Mouse (Mus musculus): ENCODE data around the gene Abhd14b. TPM values are rescaled to one million over a fixed set of nuclear protein-coding genes. Genes with fewer than 3 reads are reported as not detected.

Gene Abhd14b
- total and polyA plus RNA-seq, 3 experiments = 3.4 to 6.5 TPM; not detected in 1

GRCm38 (mm10) chr9:106421033-106421864 lies 26.0 kb upstream of the Abhd14b start:
- 0 out of 4 replicates have a peak overlapping the region, but pooled peaks of 1 of the 2 experiments have one; percentile 6 for H3K4me3 ChIP-seq (ENCODE audit: control insufficient read depth in 1 of 2, insufficient read depth in 1 of 2, low read depth in 2 of 2, low read length in 2 of 2)
- no peaks in the 10 kb centered on the region for H3K79me2 ChIP-seq (ENCODE audit: control insufficient read depth, insufficient read depth, low read length, poor library complexity)
- H3K27ac ChIP-seq (ENCODE audit: control insufficient read depth, low read depth, low read length) = no peak overlapping the region
- peaks cover 0 to 23% of the 10 kb centered on the region in 2 experiments; a peak in 2 of 4 replicates for H3K4me1 ChIP-seq (ENCODE audit: control insufficient read depth in 1 of 2, insufficient read depth in 2 of 2, low read length in 2 of 2)
- H3K36me3 ChIP-seq (ENCODE audit: control insufficient read depth in 1 of 2, insufficient read depth in 2 of 2, low read length in 2 of 2) = peaks cover 0 to 2% of the 10 kb centered on the region in 2 experiments; a peak in 2 of 4 replicates
- H3K9me3 ChIP-seq (replicated peaks; ENCODE audit: insufficient read depth, low read length) = no peaks in the 10 kb centered on the region
- H3K9ac ChIP-seq (ENCODE audit: control insufficient read depth, low read depth, low read length, poor library complexity, severe bottlenecking) = no peak overlapping the region
- TF ChIP-seq GATA1 (IDR thresholded peaks at IDR 0.05; ENCODE audit: low read depth, low read length) = no peak
- no peak for TF ChIP-seq TCF12 (IDR thresholded peaks at IDR 0.05; ENCODE audit: low read depth, low read length)
- H3K27me3 ChIP-seq (ENCODE audit: control insufficient read depth in 1 of 2, insufficient read depth in 2 of 2, low read length in 2 of 2) = no peaks in the 10 kb centered on the region; a peak in 1 of 4 replicates
- no peak for DNase-seq (ENCODE audit: low read depth, low spot score)

DNA sequence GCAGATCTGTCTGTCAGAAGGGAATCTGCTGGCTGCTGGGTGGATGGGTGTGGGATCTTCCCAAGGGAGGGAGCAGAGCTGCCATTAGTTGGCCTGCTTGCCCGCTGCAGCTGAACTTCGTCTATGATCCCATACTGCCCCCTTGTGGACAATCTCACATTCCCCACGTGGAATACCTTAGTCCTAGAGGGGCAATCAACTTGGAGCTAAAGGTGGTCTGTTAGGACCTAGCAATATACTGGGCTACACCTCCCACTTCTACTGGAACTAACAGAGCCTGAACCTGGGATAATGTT lies 25.4 kb upstream of the Abhd14b start:
- Histone ChIP-seq H3K4me3 (ENCODE audit: control insufficient read depth in 1 of 2, insufficient read depth in 1 of 2, low read depth in 2 of 2, low read length in 2 of 2) (0 out of 4 replicates have a peak overlapping the region, but pooled peaks of 1 of the 2 experiments have one; percentile 6), H3K27me3 (ENCODE audit: control insufficient read depth in 1 of 2, insufficient read depth in 2 of 2, low read length in 2 of 2) (no peaks in the 10 kb centered on the region; a peak in 1 of 4 replicates), H3K9me3 (replicated peaks; ENCODE audit: insufficient read depth, low read length) (no peaks in the 10 kb centered on the region), H3K79me2 (ENCODE audit: control insufficient read depth, insufficient read depth, low read length, poor library complexity) (no peaks in the 10 kb centered on the region), H3K4me1 (ENCODE audit: control insufficient read depth in 1 of 2, insufficient read depth in 2 of 2, low read length in 2 of 2) (peaks cover 0 to 23% of the 10 kb centered on the region in 2 experiments; a peak in 2 of 4 replicates), H3K27ac (ENCODE audit: control insufficient read depth, low read depth, low read length) (no peak overlapping the region), H3K36me3 (ENCODE audit: control insufficient read depth in 1 of 2, insufficient read depth in 2 of 2, low read length in 2 of 2) (peaks cover 0 to 2% of the 10 kb centered on the region in 2 experiments; a peak in 2 of 4 replicates), H3K9ac (ENCODE audit: control insufficient read depth, low read depth, low read length, poor library complexity, severe bottlenecking) (no peak overlapping the region)
- peak; percentile 90 for DNase-seq (ENCODE audit: low read depth, low spot score)
- TF ChIP-seq ZKSCAN1 (IDR thresholded peaks at IDR 0.05; ENCODE audit: low read depth, low read length) (no peak), SIN3A (IDR thresholded peaks at IDR 0.05; ENCODE audit: low read length) (peak; percentile 49; the same call in 1 of the 2 replicates), CTCF (IDR thresholded peaks at IDR 0.05 in 2 of 3, conservative IDR thresholded peaks at IDR 0.05 in 1 of 3; ENCODE audit: control insufficient read depth in 1 of 3, insufficient read depth in 1 of 3, low read depth in 2 of 3, low read length in 3 of 3, poor library complexity in 1 of 3, severe bottlenecking in 1 of 3) (peak; percentile 85 to 88 (median 86)), MAX (IDR thresholded peaks at IDR 0.05; ENCODE audit: low read length) (peak; percentile 94), NRF1 (IDR thresholded peaks at IDR 0.05; ENCODE audit: insufficient read depth, low read depth, low read length, poor library complexity, severe bottlenecking) (no peak), NELFE (IDR thresholded peaks at IDR 0.05; ENCODE audit: low read depth, low read length) (no peak), RAD21 (IDR thresholded peaks at IDR 0.05; ENCODE audit: low read depth, low read length) (peak; percentile 91), ETS1 (IDR thresholded peaks at IDR 0.05; ENCODE audit: low read depth, low read length) (no peak), ZMIZ1 (IDR thresholded peaks at IDR 0.05; ENCODE audit: low read depth, low read length) (no peak), MYC (IDR thresholded peaks at IDR 0.05; ENCODE audit: low read depth, low read length) (peak; percentile 97), ZC3H11A (IDR thresholded peaks at IDR 0.05; ENCODE audit: low read depth, low read length) (peak; percentile 83), MXI1 (IDR thresholded peaks at IDR 0.05; ENCODE audit: low read depth, low read length) (peak; percentile 67; the same call in 1 of the 2 replicates), SMC3 (IDR thresholded peaks at IDR 0.05; ENCODE audit: low read depth, low read length) (peak; percentile 84), MYB (IDR thresholded peaks at IDR 0.05; ENCODE audit: low read depth, low read length) (no peak), BHLHE40 (IDR thresholded peaks at IDR 0.05; ENCODE audit: borderline replicate concordance, low read depth, low read length) (no peak), MAZ (IDR thresholded peaks at IDR 0.05; ENCODE audit: low read depth, low read length) (no peak)

All from MEL (cell line).